Mouse (Mus musculus) liver, embryonic 14.5 days (tissue): ENCODE results near the gene Polr2i.

ENCODE experiments used
- CTCF ChIP-seq: IDR thresholded peaks from 2 replicates; pipeline ENCODE4 v1.5.1; 2016; ENCODE audit warnings: antibody characterized with exemption, low read depth, control low read depth
- EP300 ChIP-seq: IDR thresholded peaks from 2 replicates; pipeline ENCODE4 v1.6.1; 2016; ENCODE audit warnings: antibody characterized with exemption, low read depth

- TF ChIP-seq CTCF (no peak), EP300 (no peak)
Measured at GRCm38 (mm10) chr7:30194101-30194831, 37.5 kb upstream of the Polr2i start.
